Mouse (Mus musculus) common myeloid progenitor, adult 5-6 weeks (primary cell): ENCODE measurements around the gene Obscn. TPM values are rescaled to one million over a fixed set of nuclear protein-coding genes. Genes with fewer than 3 reads are reported as not detected.

ENCODE experiments used
- ATAC-seq: replicated peaks from 2 replicates; pipeline ENCODE4 v1.8.0; 2016; ENCODE audit warnings: low read depth, mild to moderate bottlenecking, moderate TSS enrichment, inconsistent platforms; ENCODE audit not compliant: poor library complexity, severe bottlenecking
- total RNA-seq: library from RNA; stranded (forward); fragments of 200-1000, 187-1606 nt; gene quantifications from 2 replicates; pipeline ENCODE4 v1.2.3, GENCODE M21; 2017

Obscn gene
- total RNA-seq, 1 experiment from 2014 or later: not detected

- peak; percentile 80 for ATAC-seq
Measured at GRCm38 (mm10) chr11:58948542-58949479, 187.4 kb downstream of the Obscn start, which contains the start of gene Hist3h2ba. TSS of gene Hist3h2ba (plus strand) at chr11:58948920.

DNA sequence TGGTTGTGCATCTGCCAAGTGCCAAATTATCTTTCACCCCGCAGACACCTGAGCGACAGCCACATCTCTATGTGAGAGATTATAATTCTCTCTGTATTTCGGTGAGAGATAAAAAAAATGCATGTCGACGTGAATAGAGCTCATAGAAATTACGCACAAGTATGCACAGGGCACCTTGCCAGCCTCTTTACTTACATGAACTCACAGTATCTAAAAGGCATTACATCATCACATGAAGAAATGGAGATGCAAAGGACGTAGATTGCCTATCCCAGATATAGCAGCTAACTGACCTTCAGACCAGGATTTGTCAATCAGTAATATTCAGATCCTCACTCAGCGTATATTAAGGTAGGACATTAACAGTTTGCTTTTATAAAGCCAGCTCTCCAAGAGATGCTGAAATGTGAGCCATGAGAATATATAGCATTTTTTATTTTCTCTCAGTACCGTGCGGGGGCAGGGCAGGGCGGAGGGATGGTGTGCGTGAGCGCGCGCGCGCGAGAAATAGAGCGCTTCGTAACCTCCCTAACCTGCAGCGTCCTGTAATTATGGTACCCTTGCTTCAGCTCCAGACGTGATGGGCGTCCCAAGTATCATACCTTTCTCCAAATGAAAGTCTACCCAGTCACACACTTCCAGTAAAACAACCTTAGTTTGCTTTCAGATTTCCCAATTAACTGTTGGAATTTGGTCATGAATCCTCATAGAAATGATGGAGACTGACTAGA, 188.2 kb downstream of the Obscn start:
- no peak; the same call in 1 of the 2 replicates for ATAC-seq

DNA sequence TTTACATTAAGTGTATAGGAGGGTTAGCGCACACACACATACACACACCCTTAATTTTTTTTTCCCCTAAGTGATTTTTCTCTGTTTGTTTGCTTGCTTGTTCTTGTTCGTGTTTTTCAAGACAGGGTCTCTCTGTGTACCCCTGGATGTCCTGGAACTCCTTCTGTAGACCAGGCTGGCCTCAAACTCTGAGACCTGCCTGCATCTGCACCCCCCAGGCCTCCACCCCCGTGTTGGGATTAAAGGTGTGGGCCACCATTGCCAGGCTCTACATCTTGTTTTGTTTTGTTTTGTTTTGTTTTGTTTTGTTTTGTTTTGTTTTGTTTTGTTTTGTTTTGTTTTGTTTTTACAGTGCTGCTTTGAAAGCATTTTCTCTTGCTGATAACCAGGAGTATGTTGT, 188.9 kb downstream of the Obscn start:
- no peak for ATAC-seq

Other genes with a start within 250 kb of the Obscn start
- 14.6 and 16.4 TPM in 2 replicates for gene Zfp39, start 232.2 kb downstream of the Obscn start, total RNA-seq
- gene Btnl10, start 218.5 kb downstream of the Obscn start, total RNA-seq: 3.8 and 5.9 TPM in 2 replicates
- 88.5 and 107 TPM in 2 replicates for gene Rnf187, start 197.5 kb downstream of the Obscn start, total RNA-seq
- 12.7 and 17.8 TPM in 2 replicates for gene Hist3h2ba, start 187.5 kb downstream of the Obscn start, total RNA-seq
- gene Hist3h2a, start 181.7 kb downstream of the Obscn start, total RNA-seq: 215 and 229 TPM in 2 replicates
- not detected in 2 replicates for gene Trim17, start 181.7 kb downstream of the Obscn start, total RNA-seq
- gene Trim11, start 158.3 kb downstream of the Obscn start, total RNA-seq: 14.8 and 16.9 TPM in 2 replicates
- gene Iba57, start 27.3 kb upstream of the Obscn start, total RNA-seq: 3.3 and 6.1 TPM in 2 replicates
- not detected in 2 replicates for gene Gjc2, start 46.8 kb upstream of the Obscn start, total RNA-seq
- gene Guk1, start 55.8 kb upstream of the Obscn start, total RNA-seq: 26.8 and 36.6 TPM in 2 replicates
- gene Mrpl55, start 66.1 kb upstream of the Obscn start, total RNA-seq: 49.7 and 68.8 TPM in 2 replicates
- gene 2310033P09Rik, start 71.9 kb upstream of the Obscn start, total RNA-seq: 16.6 and 18.6 TPM in 2 replicates
- gene Arf1, start 91.9 kb upstream of the Obscn start, total RNA-seq: 300 and 320 TPM in 2 replicates
- gene Wnt3a, start 154.3 kb upstream of the Obscn start, total RNA-seq: not detected in 2 replicates
- gene Wnt9a, start 170.5 kb upstream of the Obscn start, total RNA-seq: not detected in 2 replicates
- not detected in 2 replicates for gene Prss38, start 239.3 kb upstream of the Obscn start, total RNA-seq